Mouse (Mus musculus): ENCODE results near the gene Gm20795.
"Not testable (repeated sequence)": the region's sequence is repeated elsewhere in the genome, so short reads cannot be mapped to it uniquely, and the experiment has no call there.

The Gm20795 gene

DNA sequence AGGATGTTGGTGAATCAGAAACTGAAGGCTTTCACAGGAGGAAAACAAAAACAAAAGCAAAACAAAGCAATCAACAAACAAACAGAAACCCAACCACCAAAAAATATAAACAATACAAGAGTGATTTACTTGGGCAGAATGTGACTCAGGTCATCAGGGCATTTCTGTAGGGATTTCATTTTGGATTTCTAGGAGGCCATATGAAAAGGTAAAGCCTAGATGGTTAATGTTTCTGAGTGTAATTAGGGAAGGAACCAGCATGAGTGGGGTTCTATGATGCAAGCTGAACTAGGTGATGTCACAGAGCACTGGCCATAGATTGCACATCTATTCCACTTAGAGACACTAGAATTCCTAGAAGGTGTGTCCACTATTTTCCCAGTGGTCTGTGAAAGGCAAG is at the start of gene Gm20795:
TSS of gene Gm20795 (plus strand) at position 301 of the 400 bp plus-strand sequence.
- DNase-seq (ENCODE audit: low spot score in 2 of 2), result not testable (repeated sequence)

DNA sequence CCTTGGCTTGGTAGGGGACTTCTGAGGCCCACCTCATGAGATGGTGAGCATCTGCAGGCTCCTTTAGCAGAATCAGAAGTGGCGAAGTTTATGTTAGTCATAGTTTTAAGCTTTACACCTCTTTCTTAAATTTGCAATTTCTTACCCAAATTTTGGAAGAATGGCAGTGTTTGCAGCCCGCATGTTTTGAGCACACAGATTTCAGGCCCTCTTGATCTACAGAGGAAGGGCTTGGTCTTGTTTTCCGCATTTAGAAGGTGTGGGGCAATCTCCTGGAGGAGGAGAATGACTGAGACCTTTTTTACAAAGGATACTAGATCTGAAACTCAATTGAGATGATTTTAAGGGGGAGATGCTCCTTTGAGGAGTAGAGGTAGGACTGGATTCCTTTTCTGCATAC is 29.0 kb upstream of the Gm20795 start, which contains the start of gene Gm21797:
TSS of gene Gm21797 (minus strand) at position 101 of the 400 bp plus-strand sequence.
- not testable (repeated sequence) for DNase-seq (ENCODE audit: low spot score in 2 of 2)

Data from frontal cortex, postnatal 36 days (tissue).